Mouse (Mus musculus) left cerebral cortex, adult 2 months (tissue): ENCODE measurements at regions not wholly inside any gene's neighbourhood (a gene's known extent, or its start where the extent isn't known, plus 50 kb on each side); places are given as distances from the start of the nearest gene placed in this dataset.

ENCODE experiments used
- DNase-seq, 2 experiments: peaks; one replicate each; pipeline ENCODE4 v3.0.0; 2021 to 2022; ENCODE audit warnings: low spot score in 2 of 2, mixed read lengths in 1 of 2; ENCODE audit errors: extremely low spot score in 1 of 2
- H3K27ac ChIP-seq: fragments of 200-600 bp; 2 replicates; pipeline ENCODE4 v1.8.1; 2022
- H3K4me3 ChIP-seq: fragments of 200-600 bp; 2 replicates; pipeline ENCODE4 v1.8.1; 2022
- CTCF ChIP-seq: fragments of 200-600 bp; IDR thresholded peaks from 2 replicates; pipeline ENCODE4 v1.8.1; 2022; ENCODE audit warnings: antibody characterized with exemption, mild to moderate bottlenecking, moderate library complexity
- intact Hi-C: fragments of 180-260 bp; cut with DNase I; formaldehyde crosslinking; loops from one replicate; pipeline ENCODE4 v1.15.1; 2025

GRCm38 (mm10) chr7:78971644-78972313 lies 58.6 kb downstream of the Isg20 start:
- TF ChIP-seq CTCF = no peak
- Histone ChIP-seq H3K4me3 (no peak overlapping the region), H3K27ac (no peak overlapping the region)
- DNase-seq = no peak
- intact Hi-C loops = no loop called here

- intact Hi-C loops = loop anchor here (5.0 kb wide), 1 partner anchor 58 kb away; no protein-coding TSS in a partner anchor
- H3K4me3 ChIP-seq = no peak overlapping the region
- no peak overlapping the region for H3K27ac ChIP-seq
- TF ChIP-seq CTCF = no peak
- DNase-seq = no peak
Observed at GRCm38 (mm10) chr7:78989751-78990206, 63.5 kb upstream of the Acan start.

- Histone ChIP-seq H3K27ac (no peak overlapping the region), H3K4me3 (peak overlapping the region; percentile 35)
- no peak for DNase-seq
- TF ChIP-seq CTCF = no peak
- intact Hi-C loops = loop anchor here (5.0 kb wide), 1 partner anchor 57 kb away; no protein-coding TSS in a partner anchor
Observed at GRCm38 (mm10) chr7:78990302-78991038, 62.8 kb upstream of the Acan start.

GRCm38 (mm10) chr7:78992991-78993390 lies 60.3 kb upstream of the Acan start:
- no peak overlapping the region for H3K4me3 ChIP-seq
- TF ChIP-seq CTCF = no peak
- no peak for DNase-seq
- intact Hi-C loops = loop anchor here (5.0 kb wide), 1 partner anchor 54 kb away; no protein-coding TSS in a partner anchor
- no peak overlapping the region for H3K27ac ChIP-seq

GRCm38 (mm10) chr7:78994134-78994533 lies 59.1 kb upstream of the Acan start:
- no peak overlapping the region for H3K27ac ChIP-seq
- no peak for TF ChIP-seq CTCF
- intact Hi-C loops = loop anchor here (5.0 kb wide), 1 partner anchor 53 kb away; no protein-coding TSS in a partner anchor
- no peak for DNase-seq
- no peak overlapping the region for H3K4me3 ChIP-seq

GRCm38 (mm10) chr7:78995034-78995433 lies 58.2 kb upstream of the Acan start:
- no peak for TF ChIP-seq CTCF
- DNase-seq = no peak
- Histone ChIP-seq H3K27ac (no peak overlapping the region), H3K4me3 (no peak overlapping the region)
- intact Hi-C loops = no loop called here

- intact Hi-C loops = no loop called here
Observed at GRCm38 (mm10) chr7:78995820-78996219, 57.5 kb upstream of the Acan start.

More at GRCm38 (mm10) chr7:78995820-78996219, 57.5 kb upstream of the Acan start:
- Histone ChIP-seq H3K27ac (no peak overlapping the region), H3K4me3 (no peak overlapping the region)
- no peak for TF ChIP-seq CTCF
- DNase-seq = no peak
